Mouse (Mus musculus): ENCODE measurements around the gene Arhgap25.
"Not testable (repeated sequence)": the region's sequence is repeated elsewhere in the genome, so short reads cannot be mapped to it uniquely, and the experiment has no call there.

The Arhgap25 gene

DNA sequence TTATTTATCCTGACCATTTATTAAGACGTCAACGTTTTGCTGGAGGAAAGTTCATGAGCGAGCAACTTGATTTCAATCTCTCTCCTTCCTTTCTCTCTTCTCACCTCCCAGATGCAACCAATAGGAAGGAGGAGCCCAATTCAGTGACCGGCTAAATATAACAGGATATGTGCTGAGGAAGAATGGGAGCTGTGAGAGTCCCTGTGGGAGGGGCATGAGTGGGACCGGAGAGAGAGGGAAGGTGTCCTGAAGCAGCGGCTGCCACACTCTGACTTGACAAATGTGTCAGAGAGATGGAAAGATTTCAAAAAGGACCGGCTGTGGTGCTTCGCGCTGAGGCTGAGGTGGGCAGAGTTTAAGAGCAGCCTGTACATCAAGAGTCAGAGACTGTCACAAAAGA, 2.6 kb upstream of the Arhgap25 start:
- DNase-seq, result no peak

GRCm38 (mm10) chr6:87534855-87535575, 2.0 kb upstream of the Arhgap25 start:
- DNase-seq, result no peak

DNA sequence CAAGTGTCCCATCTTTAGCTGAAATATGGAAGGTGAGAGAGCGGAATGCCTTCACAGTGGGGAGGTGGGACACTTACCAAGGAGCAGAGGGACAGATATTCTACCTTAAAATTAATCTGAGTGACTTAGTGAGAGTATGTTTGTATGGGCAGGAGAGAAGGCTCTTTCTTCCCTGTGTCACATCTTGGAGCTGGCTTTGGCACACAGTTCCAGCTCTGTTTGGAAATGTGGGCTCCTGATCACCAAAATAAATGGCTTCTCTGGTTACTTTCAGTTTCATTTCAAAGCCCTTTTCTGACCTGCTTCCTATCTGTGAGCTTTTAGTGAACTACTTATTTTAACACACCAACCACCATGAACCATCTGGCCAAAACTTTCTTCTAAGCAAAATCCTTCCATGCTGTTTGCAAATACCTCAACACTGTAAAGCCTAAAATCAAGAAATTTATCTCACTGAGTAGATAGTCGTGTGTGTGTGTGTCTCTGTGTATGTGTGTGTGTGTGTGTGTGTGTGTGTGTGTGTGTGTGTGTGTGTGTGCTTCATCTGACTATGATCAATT, 1.5 kb downstream of the Arhgap25 start:
- DNase-seq, result no peak

- DNase-seq, result no peak
Observed at GRCm38 (mm10) chr6:87530386-87530785, 2.7 kb downstream of the Arhgap25 start.

DNA sequence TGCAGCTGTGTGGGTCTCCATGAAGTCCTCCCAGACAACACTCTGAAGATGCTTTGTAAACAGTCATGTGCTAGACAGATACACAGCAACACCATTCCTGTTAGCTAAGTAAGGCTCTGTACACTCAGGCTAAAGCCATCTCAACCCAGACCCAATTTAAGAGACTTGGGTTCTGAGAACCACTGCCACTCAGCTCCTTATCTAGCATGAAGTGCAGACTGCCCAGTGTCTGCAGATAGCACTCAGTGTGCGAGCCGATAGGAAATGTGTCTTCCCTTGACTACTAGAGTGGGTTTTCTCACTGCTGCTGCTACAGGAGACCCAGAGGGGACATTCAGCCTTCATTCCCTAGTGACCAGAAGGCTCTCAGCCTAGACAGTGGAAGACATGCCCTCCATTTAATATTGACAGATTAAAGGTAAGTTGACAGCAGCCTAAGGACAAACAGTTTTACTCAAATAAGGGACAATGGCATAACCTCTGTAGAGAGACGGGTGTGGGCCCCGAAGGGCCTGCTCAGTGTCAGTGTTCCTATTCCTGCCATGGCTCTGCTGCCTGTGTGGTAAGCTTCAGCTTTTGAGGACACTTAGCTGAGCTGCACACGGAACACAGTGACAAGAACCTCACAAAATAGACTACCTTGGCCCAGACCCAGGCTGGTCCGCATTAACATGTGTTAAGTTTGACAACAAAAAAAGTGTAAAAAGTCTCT, 5.1 kb downstream of the Arhgap25 start:
- no peak for DNase-seq

GRCm38 (mm10) chr6:87527366-87527765, 5.7 kb downstream of the Arhgap25 start:
- no peak for DNase-seq

- DNase-seq, result no peak
Observed at GRCm38 (mm10) chr6:87525126-87525525, 7.9 kb downstream of the Arhgap25 start.

DNA sequence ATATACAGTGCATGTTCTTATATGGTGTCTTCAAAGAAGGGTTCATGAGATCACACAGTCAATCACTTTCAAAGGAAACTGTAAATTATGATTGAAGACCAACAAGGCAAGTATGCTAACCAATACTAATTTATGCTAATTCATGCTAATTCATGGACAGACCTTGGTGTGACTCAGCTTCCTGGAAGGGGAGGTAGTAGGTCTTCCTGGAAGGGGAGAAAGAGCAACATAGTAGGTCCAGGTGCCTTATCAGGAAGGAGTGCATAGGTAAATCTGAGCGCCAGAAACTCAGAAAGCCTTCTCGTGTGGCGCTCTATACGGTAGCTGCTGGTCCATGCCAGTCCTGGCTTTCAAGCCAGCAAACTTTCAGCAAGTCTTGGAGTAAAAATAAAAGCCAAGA, 8.8 kb downstream of the Arhgap25 start:
- no peak for DNase-seq

DNA sequence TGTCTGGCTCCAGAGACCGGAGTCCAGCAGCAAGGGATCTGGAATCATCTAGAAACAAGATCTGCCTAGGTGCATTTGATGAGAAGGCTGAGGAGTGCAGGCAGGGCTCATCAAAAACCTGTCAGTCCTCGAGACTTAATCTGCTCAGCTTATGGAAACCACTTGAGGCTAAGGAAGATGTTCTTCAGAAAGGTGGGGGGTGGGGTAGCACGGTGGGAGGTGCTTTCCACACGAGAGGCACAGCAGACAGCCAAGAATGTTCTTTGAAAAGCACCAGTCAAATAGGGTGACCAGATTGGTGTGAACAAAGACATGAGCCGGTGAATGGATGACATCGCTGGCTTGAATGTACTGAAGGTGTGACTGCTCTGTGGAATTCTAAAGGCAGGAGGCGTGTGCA, 9.3 kb downstream of the Arhgap25 start:
- DNase-seq, result no peak

DNA sequence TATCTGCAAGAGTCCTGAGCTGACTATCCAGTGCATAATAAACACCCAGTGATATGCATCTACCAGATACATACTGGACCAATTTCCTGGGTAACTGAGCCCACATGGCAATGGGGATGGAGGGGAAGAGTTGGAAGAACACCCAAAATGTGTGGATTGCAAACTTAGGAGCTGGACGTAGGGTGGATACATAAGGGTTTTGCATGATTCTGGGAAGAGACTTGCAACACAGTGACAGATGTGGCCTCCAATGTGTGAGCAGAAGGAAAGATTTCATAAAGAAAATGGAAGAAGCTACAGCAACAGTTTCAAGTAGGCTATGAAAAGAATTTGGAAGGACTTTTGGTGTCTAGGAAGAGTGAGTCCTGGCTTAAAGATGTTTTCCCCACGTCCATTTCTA, 10.0 kb downstream of the Arhgap25 start:
- DNase-seq, result no peak

GRCm38 (mm10) chr6:87522236-87522635, 10.8 kb downstream of the Arhgap25 start:
- DNase-seq, result peak; percentile 76

GRCm38 (mm10) chr6:87521705-87522104, 11.4 kb downstream of the Arhgap25 start:
- not testable (repeated sequence) for DNase-seq

DNA sequence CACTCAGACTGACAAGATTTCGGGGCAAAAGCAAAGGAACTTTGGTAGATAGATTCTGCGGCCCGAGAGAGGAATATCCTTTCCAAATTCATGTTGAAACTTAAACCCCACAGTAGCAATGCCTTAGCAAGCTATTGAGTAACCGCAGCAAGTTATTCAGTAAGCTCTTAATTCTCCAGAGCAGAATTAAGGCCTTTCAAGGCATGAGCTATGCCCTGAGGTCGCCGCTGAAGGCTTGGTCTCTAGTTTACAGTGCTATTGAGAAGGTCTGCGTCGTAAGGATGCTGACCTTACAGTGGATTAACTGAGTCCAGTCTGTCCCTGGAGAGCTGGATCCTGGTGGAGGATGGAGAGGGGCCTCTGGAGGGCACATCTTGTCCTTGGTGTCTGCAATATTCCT, 12.5 kb downstream of the Arhgap25 start:
- DNase-seq, result no peak

DNA sequence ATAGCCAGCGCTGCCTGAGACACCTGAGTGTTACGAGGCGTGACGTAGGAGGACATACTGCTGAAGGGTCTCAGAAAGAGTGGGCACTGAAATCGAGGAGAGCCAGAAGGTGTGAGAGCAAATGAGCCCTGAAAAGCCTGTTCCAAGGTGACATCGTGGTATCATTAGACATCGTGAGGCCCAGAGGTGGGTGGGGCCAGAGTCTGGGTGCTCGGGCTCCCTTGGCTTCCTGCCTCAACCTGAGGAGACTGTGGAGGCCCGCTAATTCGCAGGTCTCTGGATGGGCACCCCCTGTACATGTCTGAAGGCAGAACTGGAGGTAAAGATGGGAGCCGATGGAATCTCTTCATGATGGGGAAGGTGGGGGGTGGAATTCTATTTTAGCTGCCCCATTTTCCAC, 13.2 kb downstream of the Arhgap25 start:
- no peak for DNase-seq

DNA sequence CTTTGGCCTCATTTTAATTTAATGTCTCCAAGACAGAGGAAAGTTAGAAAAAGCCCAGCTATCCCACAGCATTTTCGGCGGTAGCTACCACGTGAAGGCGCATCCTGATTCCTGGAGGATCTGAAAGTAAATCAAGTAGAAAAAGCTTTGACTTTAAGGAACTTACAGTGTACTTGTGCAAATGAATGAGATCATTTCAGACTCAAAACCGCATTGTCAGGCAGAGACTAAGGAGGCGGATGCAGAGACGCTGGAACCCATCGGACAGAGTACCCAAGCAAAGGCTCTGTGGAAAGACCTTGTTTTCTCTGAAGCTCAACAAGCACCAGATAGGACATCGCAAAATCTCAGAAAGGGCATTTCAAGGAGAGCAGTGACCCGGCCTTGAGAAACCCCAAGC, 14.4 kb downstream of the Arhgap25 start:
- no peak for DNase-seq

DNA sequence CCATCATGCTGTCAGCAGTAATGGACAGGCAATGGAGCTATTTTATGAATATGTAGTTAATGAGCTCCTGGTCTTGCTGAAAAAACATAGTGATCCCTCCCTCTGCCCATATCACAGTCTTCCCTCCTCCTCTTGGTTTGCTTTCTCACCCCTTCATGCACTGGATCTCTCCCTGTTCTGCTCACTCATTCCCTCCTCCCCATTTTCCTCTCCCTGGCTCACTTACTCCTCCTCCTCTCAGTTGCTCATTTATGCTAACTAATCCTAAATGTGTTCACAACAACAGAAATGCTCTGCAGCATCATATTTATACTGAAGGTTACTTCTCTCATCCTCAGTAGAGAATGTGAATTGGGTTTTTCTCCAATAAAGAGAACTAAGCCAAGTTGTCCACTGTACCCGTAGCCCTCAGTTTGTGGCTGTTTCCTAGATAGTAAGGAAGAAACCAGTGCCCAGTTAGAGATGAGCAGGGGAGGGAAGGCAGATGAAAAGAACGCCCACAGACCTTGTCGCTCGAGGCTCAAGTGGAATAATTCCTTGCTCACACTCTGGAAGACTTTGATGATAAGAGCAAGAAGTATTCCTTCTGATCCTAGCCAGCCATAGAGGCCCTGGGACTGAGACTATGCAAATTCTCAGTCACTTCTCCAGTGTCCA, 15.2 kb downstream of the Arhgap25 start:
- no peak for DNase-seq

- no peak for DNase-seq
Observed at GRCm38 (mm10) chr6:87514321-87514720, 18.7 kb downstream of the Arhgap25 start.

- peak; percentile 84 for DNase-seq
Observed at GRCm38 (mm10) chr6:87513046-87513767, 19.9 kb downstream of the Arhgap25 start.

DNA sequence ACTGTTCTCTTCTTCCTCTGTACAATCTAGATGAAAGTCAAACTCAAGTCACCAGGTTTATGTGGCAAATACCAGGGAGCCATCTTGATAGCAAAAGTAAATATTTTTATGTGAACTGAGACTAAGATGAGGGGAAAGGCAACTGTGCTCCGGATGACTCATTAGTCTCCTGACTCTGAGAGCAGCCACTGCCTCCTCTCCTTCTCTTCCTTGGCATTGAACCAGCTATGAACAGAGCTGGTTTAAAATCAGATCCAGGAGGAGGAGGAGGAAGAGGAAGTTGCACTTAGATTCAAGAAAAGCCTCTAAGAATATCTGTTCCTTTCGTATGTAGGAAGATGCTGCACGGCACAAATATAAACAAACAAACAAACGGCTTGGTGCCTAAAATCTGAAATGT, 22.1 kb downstream of the Arhgap25 start:
- no peak for DNase-seq

GRCm38 (mm10) chr6:87509806-87510205, 23.3 kb downstream of the Arhgap25 start:
- DNase-seq, result no peak

GRCm38 (mm10) chr6:87504875-87505274, 28.2 kb downstream of the Arhgap25 start:
- DNase-seq, result no peak

DNA sequence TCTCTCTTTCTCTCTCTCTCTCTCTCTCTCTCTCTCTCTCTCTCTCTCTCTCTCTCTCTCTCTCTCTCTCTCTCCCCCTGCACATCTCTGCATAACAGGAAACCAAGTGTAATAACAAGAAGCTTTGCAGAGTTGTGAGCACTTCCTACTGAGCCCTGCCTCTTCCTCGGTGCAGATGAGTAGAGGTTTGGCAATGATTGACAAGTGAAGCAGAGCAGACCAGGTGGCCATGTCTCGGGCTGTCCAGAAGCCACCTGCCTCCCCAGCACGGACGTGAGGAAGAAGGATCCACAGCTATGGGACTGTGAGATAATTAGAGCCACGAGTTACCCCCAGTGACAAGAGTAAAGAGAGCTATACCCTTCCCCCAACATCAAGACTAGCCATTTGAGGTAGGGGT, 29.1 kb downstream of the Arhgap25 start:
- no peak for DNase-seq

DNA sequence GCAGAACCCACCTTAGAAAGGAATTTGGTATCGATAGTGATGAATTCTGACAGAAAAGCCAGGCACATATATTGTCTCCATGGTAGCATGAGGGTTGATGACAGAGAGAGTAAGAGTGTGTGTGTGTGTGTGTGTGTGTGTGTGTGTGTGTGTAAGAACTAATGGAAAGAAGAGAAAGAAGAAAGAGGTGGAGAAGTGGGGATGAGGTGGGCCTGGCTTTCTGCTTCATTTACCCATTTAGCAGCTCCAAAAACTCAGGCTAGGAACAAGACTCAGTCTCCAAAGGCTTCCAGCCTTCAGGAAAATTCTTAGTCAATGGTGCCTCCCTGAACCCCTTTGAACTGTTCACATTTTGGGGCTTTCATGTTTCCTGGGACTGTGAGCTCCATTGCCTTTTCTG, 29.5 kb downstream of the Arhgap25 start:
- no peak for DNase-seq
